Mouse (Mus musculus): Measurements from ENCODE around the gene Sspo. TPM values are rescaled to one million over a fixed set of nuclear protein-coding genes. Genes with fewer than 3 reads are reported as not detected.

The Sspo gene
- polyA plus RNA-seq, 1 experiment from 2014 or later = not detected

Other genes starting within 250 kb of the Sspo start
- 0.22 to 0.59 TPM (median 0.28 TPM) in 3 replicates for gene Krba1, start 52.6 kb upstream of the Sspo start, polyA plus RNA-seq (2018)
- gene Zfp467, start 2.4 kb upstream of the Sspo start, polyA plus RNA-seq (2018) = 13.5 to 23.8 TPM (median 17.5 TPM) in 3 replicates
- gene Atp6v0e2, start 89.4 kb downstream of the Sspo start, polyA plus RNA-seq (2018) = 0.20 TPM in 1 of 3 replicates, not detected in the others
- 15.1 to 31.1 TPM (median 17.8 TPM) in 3 replicates for gene Lrrc61, start 106.6 kb downstream of the Sspo start, polyA plus RNA-seq (2018)
- gene Rarres2, start 124.6 kb downstream of the Sspo start, polyA plus RNA-seq (2018) = not detected in 3 replicates
- gene Gm45021, start 141.4 kb downstream of the Sspo start, polyA plus RNA-seq (2018) = not detected in 3 replicates
- gene Repin1, start 145.7 kb downstream of the Sspo start, polyA plus RNA-seq (2018) = 5.1 to 7.5 TPM (median 7.1 TPM) in 3 replicates
- not detected in 3 replicates for gene Gm44965, start 145.7 kb downstream of the Sspo start, polyA plus RNA-seq (2018)
- 1.2 to 1.9 TPM (median 1.3 TPM) in 3 replicates for gene Zfp775, start 153.8 kb downstream of the Sspo start, polyA plus RNA-seq (2018)
- gene AI854703, start 178.5 kb downstream of the Sspo start, polyA plus RNA-seq (2018) = 0.04 TPM in 1 of 3 replicates, not detected in the others
- gene Gimap8, start 199.0 kb downstream of the Sspo start, polyA plus RNA-seq (2018) = 0.19 TPM in 1 of 3 replicates, not detected in the others
- 0.13 to 0.43 TPM in 2 of 3 replicates, not detected in the other for gene Gimap9, start 227.9 kb downstream of the Sspo start, polyA plus RNA-seq (2018)
- gene Gimap4, start 236.3 kb downstream of the Sspo start, polyA plus RNA-seq (2018) = 0.22 to 1.1 TPM (median 0.44 TPM) in 3 replicates